Mouse (Mus musculus) kidney, adult 9 months (tissue): ENCODE results near the gene Sypl2.

ENCODE experiments used
- DNase-seq: peaks from one replicate; pipeline ENCODE4 v3.0.0; 2022

Gene Sypl2

DNA sequence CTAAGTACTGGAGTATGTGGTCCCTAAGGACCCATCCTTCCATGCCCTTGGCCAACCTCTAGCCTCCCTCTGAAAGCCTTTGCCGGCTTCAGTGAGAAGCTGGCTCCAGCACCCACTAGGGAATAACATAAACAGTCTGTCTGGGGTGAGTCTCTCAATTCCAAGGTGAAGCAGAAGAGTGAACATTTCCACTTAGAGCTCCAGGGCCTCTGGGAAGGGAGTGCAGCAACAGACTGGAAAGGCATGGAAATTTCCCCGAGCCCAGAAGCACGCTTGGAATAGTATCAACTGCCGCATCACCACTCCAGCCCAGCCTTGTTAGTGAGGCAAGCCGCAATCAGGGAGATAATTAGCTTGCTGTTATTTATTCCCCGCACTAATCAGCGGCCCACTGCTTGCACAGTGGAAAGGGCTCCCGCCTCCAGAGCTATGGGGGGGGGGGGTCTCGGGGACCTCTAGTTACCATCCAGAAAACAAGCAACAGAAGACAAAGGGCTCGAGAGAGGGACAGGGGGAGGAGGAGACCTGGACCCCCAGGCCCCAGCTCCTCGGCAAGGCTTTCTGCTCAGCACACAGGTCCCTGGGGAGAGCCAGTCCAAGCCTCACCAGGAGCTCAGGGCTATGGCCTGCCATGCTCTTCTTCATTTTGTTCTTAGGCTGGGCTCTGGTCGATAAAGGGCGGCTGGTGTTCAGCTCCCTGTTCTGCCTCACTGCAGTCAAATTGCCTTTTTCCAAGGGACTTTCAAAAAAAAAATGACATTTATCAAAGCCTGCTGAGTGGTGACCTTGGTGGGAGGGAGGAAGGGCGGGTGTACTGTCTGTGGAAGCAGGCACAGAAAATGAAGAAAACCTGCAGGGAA lies 51.5 kb downstream of the Sypl2 start:
- DNase-seq = peak; percentile 41

GRCm38 (mm10) chr3:108169199-108169598 lies 57.2 kb downstream of the Sypl2 start:
- no peak for DNase-seq

GRCm38 (mm10) chr3:108167499-108167898 lies 58.9 kb downstream of the Sypl2 start:
- DNase-seq = no peak

DNA sequence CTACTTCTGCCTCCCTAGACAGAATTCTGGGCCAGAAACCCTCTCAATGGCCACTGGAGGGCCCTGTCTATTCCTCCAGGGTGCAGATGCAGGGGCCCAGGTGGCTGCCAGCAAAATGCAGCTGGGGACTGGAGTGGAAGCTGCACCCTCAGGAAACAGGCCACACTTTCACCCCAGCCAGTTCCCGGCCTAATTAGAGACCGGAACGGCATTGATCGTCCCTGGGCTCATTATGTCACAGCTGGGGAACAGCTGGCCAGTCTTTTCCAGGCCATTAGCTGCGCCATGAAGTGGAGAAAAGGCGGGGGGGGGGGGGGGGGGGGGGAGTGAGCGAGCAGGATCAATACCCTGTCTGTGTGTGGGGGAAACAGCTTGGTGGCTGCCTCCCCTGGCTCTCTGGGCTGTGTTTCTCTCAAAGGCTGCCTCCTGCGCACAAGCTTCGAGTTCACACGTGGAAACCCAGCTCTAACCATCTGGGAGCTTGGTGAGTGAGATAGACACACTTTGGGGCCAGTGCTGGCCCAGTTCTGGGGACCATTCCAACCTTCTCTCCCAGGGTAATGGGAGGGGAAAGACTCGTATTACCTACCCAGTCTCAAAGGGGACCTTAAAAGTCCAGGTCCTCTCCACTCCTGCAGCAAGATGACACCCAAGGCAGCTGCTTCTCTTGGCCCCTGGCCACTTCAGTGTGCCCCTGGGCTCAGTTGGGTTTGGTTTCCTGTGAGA lies 59.8 kb downstream of the Sypl2 start:
- peak; percentile 42 for DNase-seq

- no peak for DNase-seq
Measured at GRCm38 (mm10) chr3:108165532-108166315, 60.7 kb downstream of the Sypl2 start.

GRCm38 (mm10) chr3:108164807-108165206 lies 61.6 kb downstream of the Sypl2 start:
- DNase-seq = peak; percentile 83

GRCm38 (mm10) chr3:108164091-108164490 lies 62.4 kb downstream of the Sypl2 start:
- no peak for DNase-seq
